Mouse (Mus musculus) G1E (cell line): Measurements from ENCODE around the gene Adck1. TPM values are rescaled to one million over a fixed set of nuclear protein-coding genes. Genes with fewer than 3 reads are reported as not detected.

ENCODE experiments used
- ATAC-seq: 2 replicates; pipeline ENCODE4 v1.8.0; 2016; ENCODE audit warnings: mild to moderate bottlenecking; ENCODE audit not compliant: insufficient number of reproducible peaks, poor library complexity, low FRiP score, severe bottlenecking; ENCODE audit errors: extremely low read depth
- DNase-seq: peaks from one replicate; pipeline ENCODE4 v3.0.0; 2012; ENCODE audit warnings: low spot score
- H3K27me3 ChIP-seq: 2 replicates; pipeline ENCODE4 v1.6.1; 2012; ENCODE audit warnings: mild to moderate bottlenecking, low read length, inconsistent platforms; ENCODE audit not compliant: insufficient read depth
- H3K36me3 ChIP-seq: replicated peaks from 2 replicates; pipeline ENCODE3; 2012; ENCODE audit warnings: mild to moderate bottlenecking, inconsistent platforms
- H3K4me1 ChIP-seq: 2 replicates; pipeline ENCODE4 v1.6.1; 2012; ENCODE audit warnings: low read depth, low read length, inconsistent platforms, mixed read lengths; ENCODE audit not compliant: insufficient read depth
- H3K4me3 ChIP-seq: 2 replicates; pipeline ENCODE4 v1.5.1; 2012; ENCODE audit warnings: low read depth, mild to moderate bottlenecking, inconsistent platforms, low read length, moderate library complexity, mixed read lengths
- H3K9me3 ChIP-seq: replicated peaks from 2 replicates; pipeline ENCODE4 v1.6.1; 2012; ENCODE audit warnings: inconsistent platforms
- CTCF ChIP-seq: IDR thresholded peaks from 2 replicates; pipeline ENCODE4 v1.5.1; 2012; ENCODE audit warnings: low read depth, low read length, inconsistent platforms, mixed read lengths
- GATA1 ChIP-seq: IDR thresholded peaks from 2 replicates; pipeline ENCODE4 v1.6.1; 2012; ENCODE audit warnings: borderline replicate concordance, low read length, inconsistent platforms, mixed read lengths
- GATA2 ChIP-seq: IDR thresholded peaks from 2 replicates; pipeline ENCODE4 v1.6.1; 2012; ENCODE audit warnings: low read depth, low read length, inconsistent platforms, borderline replicate concordance
- POLR2AphosphoS5 ChIP-seq: IDR thresholded peaks from 2 replicates; pipeline ENCODE4 v1.6.1; 2012; ENCODE audit warnings: low read depth, low read length, inconsistent platforms; ENCODE audit not compliant: insufficient replicate concordance
- TAL1 ChIP-seq: conservative IDR thresholded peaks from 2 replicates; pipeline ENCODE4 v1.6.1; 2012; ENCODE audit warnings: low read depth, low read length, inconsistent platforms, mixed read lengths
- polyA plus RNA-seq: library from polyadenylated mRNA; stranded (reverse); fragments of >175 nt; gene quantifications from 2 replicates; pipeline ENCODE4 v1.2.3, GENCODE M21; 2012
- total RNA-seq, 2 experiments: library from RNA; stranded (forward) in 1 of 2; stranded (reverse) in 1 of 2; fragments of 200-1000 nt in 1 of 2; fragments of >200 nt in 1 of 2; fragmentation: Nextera tagmentation in 1 of 2; gene quantifications; 2 replicates each; pipeline ENCODE4 v1.2.3; 2014 to 2017

Adck1 gene
- total and polyA plus RNA-seq, 3 experiments = 9.2 to 28.4 (median 10.4) TPM

DNA sequence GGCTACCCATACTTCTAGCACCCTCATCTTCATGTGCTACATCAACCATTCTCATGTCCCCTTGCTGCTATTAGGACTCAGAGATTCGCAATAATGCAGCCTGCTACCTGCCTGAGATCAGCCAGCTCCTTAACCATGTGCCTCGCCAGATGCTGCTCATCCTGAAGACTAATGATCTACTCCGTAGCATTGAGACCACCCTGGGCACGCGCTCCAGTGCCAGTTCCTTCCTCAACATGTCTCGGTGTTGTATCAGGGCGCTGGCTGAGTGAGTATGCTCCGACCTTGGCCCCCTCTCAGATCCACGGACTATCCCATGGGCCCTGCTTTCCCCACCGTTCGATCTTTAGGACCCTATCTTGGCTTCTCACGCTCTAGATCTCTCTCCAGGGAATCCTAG lies 98.6 kb downstream of the Adck1 start:
- no peaks in the 10 kb centered on the region for H3K27me3 ChIP-seq
- no peak overlapping the region for H3K4me3 ChIP-seq
- no peaks in the 10 kb centered on the region for H3K9me3 ChIP-seq
- DNase-seq (no peak), ATAC-seq (no peak)
- H3K36me3 ChIP-seq = peaks cover 63% of the 10 kb centered on the region
- peaks cover 11% of the 10 kb centered on the region for H3K4me1 ChIP-seq
- TF ChIP-seq CTCF = no peak
- no peak for TF ChIP-seq POLR2AphosphoS5
- no peak for TF ChIP-seq GATA1
- no peak for TF ChIP-seq TAL1
- no peak for TF ChIP-seq GATA2

DNA sequence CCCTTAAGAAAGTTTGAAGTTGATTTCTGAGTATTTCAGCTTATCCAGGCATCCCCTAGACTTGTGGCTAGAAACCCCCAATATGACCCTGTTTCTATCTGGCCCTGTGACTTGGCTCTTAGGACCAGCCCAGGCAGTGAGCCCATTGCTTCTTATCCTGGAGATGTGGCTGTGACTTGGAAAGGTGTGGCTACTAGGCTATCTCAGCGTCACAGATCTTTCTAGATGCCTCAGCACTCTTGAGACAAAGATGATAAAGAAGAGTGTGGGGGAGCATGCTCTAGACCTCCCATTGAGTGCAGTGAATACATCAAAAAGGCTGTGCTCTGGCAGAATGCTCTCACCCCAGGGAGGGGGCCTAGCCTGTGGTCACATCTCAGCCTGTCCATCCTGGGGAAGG lies 99.1 kb downstream of the Adck1 start:
- peaks cover 63% of the 10 kb centered on the region for H3K36me3 ChIP-seq
- no peaks in the 10 kb centered on the region for H3K27me3 ChIP-seq
- no peaks in the 10 kb centered on the region for H3K9me3 ChIP-seq
- TF ChIP-seq GATA1 = no peak
- no peak for TF ChIP-seq CTCF
- no peak for TF ChIP-seq GATA2
- no peak for TF ChIP-seq TAL1
- no peak for TF ChIP-seq POLR2AphosphoS5
- H3K4me1 ChIP-seq = peaks cover 11% of the 10 kb centered on the region
- no peak overlapping the region for H3K4me3 ChIP-seq
- no peak for ATAC-seq
- DNase-seq = no peak

DNA sequence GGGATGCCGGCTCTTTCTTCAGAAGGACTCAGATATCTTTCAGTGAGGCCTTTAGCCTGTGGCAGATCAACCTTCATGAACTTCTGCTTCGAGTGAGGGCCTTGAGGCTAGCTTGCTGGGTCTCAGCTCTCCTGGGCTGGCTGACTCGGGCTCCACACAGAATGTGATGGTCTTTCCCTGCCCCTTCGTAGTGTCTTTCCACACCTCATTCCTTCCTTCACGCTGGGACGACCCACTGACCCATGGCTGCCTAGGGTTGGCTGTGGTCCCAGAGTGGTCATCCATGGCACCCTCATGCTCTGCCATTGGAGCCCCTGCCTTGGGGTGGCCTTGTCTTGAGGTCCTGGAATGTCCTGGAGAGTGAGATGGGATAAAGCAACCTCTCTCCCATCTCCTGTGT lies 100.7 kb downstream of the Adck1 start:
- DNase-seq = no peak
- Histone ChIP-seq H3K4me1 (peaks cover 11% of the 10 kb centered on the region), H3K4me3 (no peak overlapping the region), H3K36me3 (peaks cover 49% of the 10 kb centered on the region), H3K9me3 (no peaks in the 10 kb centered on the region), H3K27me3 (no peaks in the 10 kb centered on the region)
- ATAC-seq = no peak
- TF ChIP-seq TAL1 = no peak
- TF ChIP-seq CTCF = no peak
- TF ChIP-seq GATA1 = no peak
- no peak for TF ChIP-seq POLR2AphosphoS5
- TF ChIP-seq GATA2 = no peak

DNA sequence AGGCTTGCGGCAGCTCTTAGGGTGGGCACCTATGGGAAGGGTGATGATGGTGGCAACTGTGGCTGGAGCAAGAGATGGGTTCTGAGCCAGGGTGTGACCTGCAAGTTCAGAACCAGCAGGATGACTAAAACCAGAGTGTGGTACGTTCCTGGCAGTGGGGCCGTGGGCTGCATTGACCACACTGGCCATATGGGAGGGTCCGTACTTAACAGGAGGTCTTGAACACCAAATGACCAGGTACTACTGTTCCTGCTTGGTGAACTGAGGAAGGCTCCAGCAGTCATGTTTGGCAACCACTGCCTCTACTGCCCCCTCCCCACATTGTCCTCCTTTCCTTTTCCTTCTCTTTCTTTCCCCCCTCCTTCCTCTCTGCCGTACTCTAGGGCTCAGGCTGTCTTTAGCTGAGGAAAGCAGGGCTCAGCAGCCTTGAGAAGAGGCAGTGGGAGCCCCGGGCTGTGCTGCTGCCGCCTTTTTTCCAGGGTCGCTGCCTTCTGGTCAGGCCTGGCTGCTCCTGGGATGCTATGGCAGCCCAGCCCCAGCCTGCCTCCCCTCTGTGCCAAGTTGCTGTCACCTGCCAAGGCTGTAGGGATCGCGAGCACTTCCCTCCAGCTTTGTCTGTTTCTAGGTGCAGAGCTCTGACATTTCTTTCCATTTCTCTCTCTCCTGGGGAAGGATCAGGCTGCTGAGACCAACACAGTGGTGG lies 103.4 kb downstream of the Adck1 start:
- no peak for ATAC-seq
- H3K36me3 ChIP-seq = peaks cover 27% of the 10 kb centered on the region
- no peak for TF ChIP-seq POLR2AphosphoS5
- no peak for TF ChIP-seq GATA1
- TF ChIP-seq CTCF = no peak
- TF ChIP-seq GATA2 = no peak
- TF ChIP-seq TAL1 = no peak
- H3K9me3 ChIP-seq = no peaks in the 10 kb centered on the region
- peaks cover 6% of the 10 kb centered on the region for H3K4me1 ChIP-seq
- H3K4me3 ChIP-seq = no peak overlapping the region
- H3K27me3 ChIP-seq = peaks cover 6% of the 10 kb centered on the region
- no peak for DNase-seq

DNA sequence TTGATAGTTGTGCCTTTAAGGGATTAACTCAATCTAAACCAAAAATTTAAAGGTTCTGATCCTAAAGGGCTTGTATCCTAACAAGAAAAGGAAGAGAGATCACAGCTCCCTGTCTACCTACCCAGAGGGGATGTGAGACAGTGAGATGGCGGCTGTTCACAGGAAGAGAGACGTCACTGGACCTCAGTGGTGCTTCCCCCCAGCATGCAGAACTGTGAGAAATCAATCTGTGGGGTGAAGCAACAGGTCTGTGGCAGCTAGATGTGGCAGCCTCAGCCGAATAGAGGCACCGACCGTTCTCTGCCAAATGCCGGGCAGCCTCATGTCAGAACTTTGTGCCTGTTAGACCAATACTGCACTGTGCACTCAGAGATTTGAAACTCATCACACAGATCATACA lies 106.4 kb downstream of the Adck1 start:
- Histone ChIP-seq H3K36me3 (peaks cover 4% of the 10 kb centered on the region), H3K27me3 (peaks cover 14% of the 10 kb centered on the region), H3K4me3 (no peak overlapping the region), H3K4me1 (peaks cover 2% of the 10 kb centered on the region; the same call in 1 of the 2 replicates), H3K9me3 (no peaks in the 10 kb centered on the region)
- DNase-seq = no peak
- no peak for ATAC-seq
- TF ChIP-seq GATA2 (no peak), GATA1 (no peak), POLR2AphosphoS5 (no peak), CTCF (no peak), TAL1 (no peak)

DNA sequence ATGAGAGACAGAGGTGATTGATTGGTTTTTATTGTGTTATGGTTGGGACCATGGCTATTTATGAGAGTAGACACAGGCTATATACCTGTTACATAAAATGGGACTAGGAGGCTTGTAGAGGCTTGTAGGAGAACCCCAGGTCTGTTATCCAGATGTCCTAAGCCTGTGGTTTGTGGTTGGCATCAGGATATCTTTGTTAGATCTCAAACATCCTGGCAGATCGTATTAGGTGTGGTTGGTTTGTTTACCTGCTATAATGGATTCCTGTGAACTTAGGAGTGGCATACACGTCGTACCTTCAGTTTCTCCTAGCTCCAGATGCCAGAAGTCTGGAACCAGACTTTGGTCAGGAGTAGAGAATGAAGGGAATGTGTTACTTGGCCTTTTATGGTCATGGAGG lies 106.9 kb downstream of the Adck1 start:
- Histone ChIP-seq H3K9me3 (no peaks in the 10 kb centered on the region), H3K4me1 (peaks cover 2% of the 10 kb centered on the region; the same call in 1 of the 2 replicates), H3K4me3 (no peak overlapping the region), H3K36me3 (peaks cover 3% of the 10 kb centered on the region), H3K27me3 (peaks cover 14% of the 10 kb centered on the region)
- TF ChIP-seq TAL1 (no peak), CTCF (no peak), GATA1 (no peak), POLR2AphosphoS5 (no peak), GATA2 (no peak)
- DNase-seq = no peak
- ATAC-seq = no peak
